Mouse (Mus musculus): ENCODE measurements around the gene Rnf4.

- TF ChIP-seq POLR2A (IDR thresholded peaks at IDR 0.05; ENCODE audit: low read depth, low read length) (no peak), CTCF (IDR thresholded peaks at IDR 0.05; ENCODE audit: borderline replicate concordance, insufficient read depth, low read length) (no peak)
These were observed 36.1 kb downstream of the Rnf4 start for GRCm38 (mm10) chr5:34372141-34372540.
